Mouse (Mus musculus) stomach, embryonic 16.5 days (tissue): Measurements from ENCODE around the gene Mcam. TPM values are rescaled to one million over a fixed set of nuclear protein-coding genes. Genes with fewer than 3 reads are reported as not detected.

Experiments
- polyA plus RNA-seq: library from polyadenylated mRNA; unstranded; fragments of >200 nt; fragmentation: Nextera tagmentation; extraction: Ambion mirVana; gene quantifications from 2 replicates; pipeline ENCODE4 v1.2.1, GENCODE M21; 2015

The Mcam gene
- polyA plus RNA-seq, 1 experiment from 2014 or later, result 53.6 TPM

Other genes starting within 250 kb of the Mcam start
- 1.7 and 2.0 TPM in 2 replicates for gene Thy1, start 91.1 kb upstream of the Mcam start, polyA plus RNA-seq
- 16.1 and 21.5 TPM in 2 replicates for gene Usp2, start 67.4 kb upstream of the Mcam start, polyA plus RNA-seq
- 0.08 and 0.20 TPM in 2 replicates for gene Mfrp, start 32.7 kb upstream of the Mcam start, polyA plus RNA-seq
- 2.4 and 2.5 TPM in 2 replicates for gene C1qtnf5, start 27.2 kb upstream of the Mcam start, polyA plus RNA-seq
- 0.19 and 0.21 TPM in 2 replicates for gene Gm49380, start 21.0 kb upstream of the Mcam start, polyA plus RNA-seq
- 42.3 and 50.6 TPM in 2 replicates for gene Rnf26, start 21.0 kb upstream of the Mcam start, polyA plus RNA-seq
- 12.5 and 14.0 TPM in 2 replicates for gene Cbl, start 99.6 kb downstream of the Mcam start, polyA plus RNA-seq
- gene Ccdc153, start 106.2 kb downstream of the Mcam start, polyA plus RNA-seq, result 0.19 and 0.55 TPM in 2 replicates
- 1.3 and 2.4 TPM in 2 replicates for gene Pdzd3, start 117.0 kb downstream of the Mcam start, polyA plus RNA-seq
- gene Nlrx1, start 134.1 kb downstream of the Mcam start, polyA plus RNA-seq, result 11.4 and 13.7 TPM in 2 replicates
- gene Abcg4, start 154.1 kb downstream of the Mcam start, polyA plus RNA-seq, result 5.2 and 5.3 TPM in 2 replicates
- gene Hinfp, start 171.2 kb downstream of the Mcam start, polyA plus RNA-seq, result 21.2 and 23.6 TPM in 2 replicates
- 6.7 and 8.0 TPM in 2 replicates for gene C2cd2l, start 185.8 kb downstream of the Mcam start, polyA plus RNA-seq
- gene Dpagt1, start 191.6 kb downstream of the Mcam start, polyA plus RNA-seq, result 32.0 and 40.6 TPM in 2 replicates
- gene H2afx, start 200.2 kb downstream of the Mcam start, polyA plus RNA-seq, result 203 and 218 TPM in 2 replicates
- 162 and 170 TPM in 2 replicates for gene Hmbs, start 209.8 kb downstream of the Mcam start, polyA plus RNA-seq
- gene Vps11, start 227.2 kb downstream of the Mcam start, polyA plus RNA-seq, result 30.0 and 31.6 TPM in 2 replicates
- 33.8 and 41.3 TPM in 2 replicates for gene Hyou1, start 245.0 kb downstream of the Mcam start, polyA plus RNA-seq